Mouse (Mus musculus) kidney, adult 8-10 months (tissue): Measurements from ENCODE around the gene Adarb1.

Experiments
- DNase-seq, 2 experiments: peaks; one replicate each; pipeline ENCODE4 v3.0.0; 2022

Gene Adarb1

DNA sequence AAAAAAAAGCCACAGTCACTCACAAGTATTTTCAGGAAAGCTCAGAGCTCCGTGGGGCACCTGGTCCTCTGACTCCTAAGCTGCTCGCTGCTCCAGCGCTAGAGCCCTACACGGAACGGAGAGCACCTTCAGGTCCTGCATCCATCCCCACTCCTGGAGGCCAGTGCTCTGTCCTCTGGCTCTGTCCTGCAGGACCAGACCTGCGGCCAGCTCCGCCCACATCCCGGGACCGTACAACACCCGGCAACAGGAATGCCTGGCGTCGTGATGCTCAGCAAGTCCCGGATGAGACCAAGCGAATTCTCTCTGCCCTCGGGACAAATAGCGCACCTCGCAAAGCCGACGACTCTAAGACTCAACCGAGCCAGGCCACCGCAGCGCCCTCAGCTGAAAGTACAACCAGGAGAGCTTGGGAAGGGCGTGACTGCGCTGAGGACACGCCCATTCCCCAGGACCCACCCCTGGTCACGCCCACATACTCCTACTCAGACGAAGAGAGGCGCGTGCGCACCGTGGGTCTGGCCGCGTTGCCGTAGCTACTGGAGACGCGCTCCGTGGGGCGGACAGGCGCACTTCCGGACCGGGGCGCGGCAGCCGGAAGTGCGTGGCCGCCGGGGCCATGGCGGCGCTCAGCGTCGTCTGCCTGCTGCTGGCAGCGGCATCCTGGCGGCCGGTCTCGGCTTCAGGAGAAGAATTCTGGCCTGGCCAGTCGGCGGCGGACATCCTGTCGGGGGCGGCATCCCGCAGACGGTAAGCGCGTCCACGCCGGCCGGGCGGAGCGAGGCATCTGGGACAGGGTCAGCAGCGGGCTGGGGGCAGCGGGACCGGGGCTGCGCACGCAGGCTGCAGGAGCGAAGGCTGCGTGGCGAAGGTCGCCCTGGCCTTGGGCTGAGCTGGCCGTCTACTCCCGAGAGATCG, 159.1 kb downstream of the Adarb1 start, which contains the start of gene Pofut2:
TSS of gene Pofut2 (plus strand) at position 515 of the 918 bp plus-strand sequence.
- peak; percentile 96 for DNase-seq

DNA sequence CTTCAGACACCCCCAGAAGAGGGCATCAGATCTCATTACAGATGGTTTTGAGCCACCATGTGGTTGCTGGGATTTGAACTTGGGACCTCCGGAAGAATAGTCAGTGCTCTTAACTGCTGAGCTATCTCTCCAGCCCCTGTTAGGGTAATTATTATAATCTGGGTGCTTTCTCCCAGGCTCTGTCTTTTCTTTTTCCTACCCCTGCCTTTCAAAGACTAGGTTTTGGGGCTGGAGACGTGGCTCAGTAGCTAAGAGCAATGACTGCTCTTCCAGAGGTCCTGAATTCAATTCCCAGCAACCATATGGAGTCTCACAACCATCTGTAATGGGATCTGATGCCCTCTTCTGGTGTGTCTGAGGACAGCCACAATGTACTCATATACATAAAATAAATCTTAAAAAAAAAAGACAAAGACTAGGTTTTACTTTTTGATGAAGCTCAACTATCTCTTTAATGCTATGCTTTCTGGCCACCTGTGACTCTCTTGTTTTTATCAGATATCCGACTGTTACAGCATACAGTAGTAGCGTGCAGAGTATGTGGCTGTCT, 160.0 kb downstream of the Adarb1 start:
- DNase-seq: no peak

DNA sequence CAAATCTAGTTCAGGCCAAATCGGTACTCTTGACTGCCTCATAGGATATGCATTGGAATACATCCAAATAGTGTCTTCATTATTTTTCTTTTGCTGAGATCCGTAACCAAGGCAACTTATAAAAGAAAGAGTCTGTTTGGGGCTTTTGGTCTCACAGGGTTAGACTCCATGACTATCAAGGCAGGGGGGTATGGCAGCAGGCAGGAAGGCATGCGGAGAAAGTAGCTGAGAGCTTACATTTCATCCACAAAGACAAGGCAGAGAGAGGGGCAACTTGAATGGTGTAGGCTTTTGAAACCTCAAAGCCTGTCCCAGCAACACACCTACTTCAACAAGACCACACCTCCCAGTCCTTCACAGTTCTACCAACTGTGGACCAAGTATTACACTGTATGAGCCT, 162.4 kb downstream of the Adarb1 start:
- no peak for DNase-seq

DNA sequence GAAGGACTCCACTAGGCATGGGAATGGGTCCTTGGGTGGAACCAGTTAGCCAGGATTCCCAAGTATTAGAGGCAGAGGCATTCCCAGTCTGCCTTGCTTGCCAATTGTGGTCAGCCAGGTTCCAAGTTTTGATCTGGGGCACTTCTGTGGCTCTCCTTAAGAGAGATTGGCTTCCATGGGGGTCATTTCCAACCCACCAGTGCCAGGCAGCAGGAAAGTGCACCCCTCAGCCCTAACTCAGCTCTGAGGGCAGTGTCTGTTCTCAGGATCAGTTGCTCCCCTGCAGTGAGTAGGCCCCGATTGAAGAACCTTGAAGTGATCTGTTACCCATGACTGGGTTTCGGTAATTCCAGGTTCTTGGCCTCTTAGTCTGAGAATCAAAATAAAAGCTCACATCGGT, 162.8 kb downstream of the Adarb1 start:
- no peak for DNase-seq

DNA sequence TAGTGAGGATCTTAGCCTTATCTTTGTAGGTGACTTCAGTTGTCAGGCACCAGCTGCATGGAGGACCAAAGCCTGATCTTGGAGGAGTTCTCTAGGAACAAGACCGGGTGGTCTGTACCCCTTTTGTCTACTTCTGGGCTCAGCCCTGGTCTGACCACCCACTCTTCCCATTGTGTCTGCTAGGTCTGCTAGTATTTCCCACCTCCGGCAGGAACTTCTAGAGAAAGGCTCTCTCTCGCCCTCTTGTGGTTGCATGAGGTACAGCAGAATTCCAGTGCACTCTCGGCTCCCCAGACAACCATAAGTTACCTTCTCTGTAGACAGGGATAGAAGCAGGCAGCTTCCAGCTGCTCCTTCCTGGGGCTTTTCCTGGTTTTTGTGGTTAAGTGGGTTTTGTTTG, 165.3 kb downstream of the Adarb1 start:
- DNase-seq: peak; percentile 63 to 85

DNA sequence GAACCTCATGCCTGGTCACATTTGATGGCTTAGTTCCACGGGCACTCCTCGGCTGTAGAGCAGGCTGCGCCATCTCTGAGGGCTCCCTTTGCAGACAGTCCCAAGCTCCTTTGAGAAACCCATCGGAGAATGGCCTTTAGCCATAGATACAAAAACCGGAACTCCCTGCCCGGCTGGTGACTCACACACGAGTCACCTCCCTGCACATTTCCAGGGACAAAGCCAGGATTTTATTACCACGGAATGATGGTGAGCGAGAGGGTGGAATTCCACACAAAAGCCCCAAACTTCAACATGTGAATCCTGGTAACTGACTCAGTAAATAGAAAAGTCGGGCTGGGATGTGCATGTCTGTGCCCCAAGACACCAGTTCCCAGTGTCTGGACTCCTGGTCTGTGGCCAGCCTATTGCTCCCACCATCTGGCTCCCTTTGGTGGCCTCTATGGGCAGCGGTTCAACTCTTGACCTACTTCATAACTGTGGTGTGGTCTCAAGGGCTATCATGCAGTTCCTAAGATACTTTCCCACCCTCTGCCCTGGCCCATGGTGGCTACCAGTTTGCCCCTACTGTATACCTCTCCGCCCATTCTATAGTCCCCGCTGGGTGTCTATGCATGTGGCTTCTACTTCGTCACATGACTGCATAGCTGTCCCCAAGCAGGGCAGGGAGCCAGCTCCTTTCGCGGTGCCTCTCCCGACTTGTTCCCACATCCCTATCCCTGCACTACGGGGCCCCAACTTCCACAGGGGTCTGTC, 166.1 kb downstream of the Adarb1 start:
- peak in 1 of 2 experiments; percentile 39 for DNase-seq

DNA sequence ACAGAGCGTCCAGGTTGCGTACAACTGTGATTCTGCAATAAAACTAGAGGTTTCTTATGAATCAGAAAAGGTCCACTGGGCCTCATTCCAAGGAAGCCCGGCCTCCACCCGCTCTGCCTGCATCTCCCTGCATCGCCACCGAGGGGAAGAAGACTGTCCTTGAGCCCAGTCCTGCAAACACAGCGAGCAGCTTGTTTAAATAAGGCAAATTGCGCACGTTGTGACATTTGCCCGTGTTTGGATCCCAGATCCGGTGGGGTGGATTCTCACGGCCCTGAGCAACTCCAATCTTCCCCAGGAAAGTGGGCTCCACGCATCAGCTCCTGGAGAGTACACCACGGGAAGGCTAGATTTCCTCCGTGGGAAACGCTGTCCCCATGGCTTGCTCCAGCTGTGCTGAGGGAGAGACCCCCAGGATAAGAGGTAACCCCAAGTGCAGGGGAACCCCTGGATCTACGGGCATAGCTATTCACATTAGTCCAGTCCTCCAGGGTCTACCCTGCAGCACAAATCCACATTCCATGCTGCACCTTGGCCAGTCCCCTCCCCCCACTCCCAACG, 166.8 kb downstream of the Adarb1 start:
- no peak for DNase-seq

DNA sequence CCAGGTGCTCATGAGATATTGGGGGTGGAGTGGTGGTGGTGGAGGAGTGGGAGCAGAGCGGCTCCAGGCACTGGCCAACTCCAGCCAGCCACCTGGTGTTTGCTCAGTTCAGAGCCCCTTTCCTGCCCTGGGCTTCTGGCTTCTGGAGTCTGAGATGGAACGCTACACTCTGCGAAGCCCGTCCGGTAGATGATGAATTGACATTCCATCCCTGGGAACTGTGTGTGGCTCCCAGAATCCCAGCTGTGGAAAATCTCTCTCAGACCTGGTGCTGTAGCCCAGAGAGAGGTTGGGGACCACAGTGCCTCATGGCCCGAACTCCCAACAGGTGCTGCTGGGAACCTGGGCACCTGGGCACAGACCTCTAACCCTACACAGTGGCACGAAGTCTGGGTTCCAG, 170.4 kb downstream of the Adarb1 start:
- no peak for DNase-seq

DNA sequence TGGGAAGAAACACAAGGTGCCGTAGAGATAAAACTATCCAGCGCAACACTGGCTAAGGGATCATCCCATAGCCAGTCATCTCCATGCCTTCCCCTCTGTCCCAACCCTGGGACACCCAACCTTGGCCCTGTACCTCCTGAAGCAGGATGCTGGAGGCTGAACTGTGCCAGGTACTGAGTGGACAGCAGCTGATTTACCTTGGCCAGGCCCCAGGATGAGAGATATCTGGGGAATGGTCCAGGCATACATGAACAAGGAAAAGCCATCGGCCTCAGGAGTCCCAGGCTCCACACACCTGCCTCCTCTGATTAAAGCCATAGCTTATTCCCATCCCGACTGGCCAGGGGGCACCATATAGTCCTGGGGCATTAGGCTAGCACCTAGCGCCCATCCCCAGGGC, 171.0 kb downstream of the Adarb1 start:
- no peak for DNase-seq

DNA sequence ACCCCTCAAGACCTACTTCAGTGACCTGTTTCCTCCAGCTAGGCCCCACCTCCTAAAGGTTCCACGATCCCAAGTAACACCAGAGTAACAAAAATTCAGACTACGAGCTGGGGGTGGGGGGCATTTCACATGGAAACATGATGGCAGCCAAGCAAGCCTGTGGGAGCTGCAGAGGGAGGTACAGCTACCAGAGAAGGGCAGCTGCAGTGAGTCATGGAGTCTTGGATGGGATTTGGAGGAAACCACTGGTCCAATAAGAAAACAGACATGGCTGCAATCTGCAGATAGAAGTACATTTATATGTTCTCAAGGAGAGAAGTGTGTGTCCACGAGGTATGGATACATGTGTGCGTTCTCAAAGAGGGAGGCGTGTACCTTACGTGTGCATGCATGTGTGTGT, 173.3 kb downstream of the Adarb1 start:
- DNase-seq: no peak

DNA sequence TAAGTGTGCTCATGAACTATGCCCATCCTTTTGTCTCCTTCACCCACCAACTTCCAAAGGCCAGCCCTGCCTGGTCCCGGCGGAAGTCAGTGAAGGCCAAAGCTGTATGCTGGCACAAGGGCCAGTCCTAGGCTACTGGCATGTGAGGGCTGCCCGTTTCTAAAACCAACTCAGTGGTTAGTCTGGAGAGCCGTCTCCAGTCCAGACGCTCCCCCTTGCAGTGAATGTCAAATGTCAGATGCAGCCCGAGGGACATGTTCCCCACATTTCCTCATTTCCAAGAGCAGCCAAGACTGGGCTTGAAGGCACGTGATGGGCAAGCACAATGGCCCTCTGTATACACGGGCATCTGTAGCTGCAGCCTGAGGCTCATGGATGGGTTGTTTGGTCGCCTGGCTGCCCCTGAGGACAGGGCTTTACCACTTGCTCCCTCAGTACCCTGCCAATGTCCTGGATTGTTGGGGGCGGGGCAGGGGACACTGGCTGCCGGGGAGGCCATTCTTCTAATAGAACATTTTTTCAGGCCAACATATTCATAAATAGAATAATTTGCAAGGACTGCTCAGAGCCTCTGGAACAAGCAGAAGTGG, 174.4 kb downstream of the Adarb1 start:
- DNase-seq: no peak

DNA sequence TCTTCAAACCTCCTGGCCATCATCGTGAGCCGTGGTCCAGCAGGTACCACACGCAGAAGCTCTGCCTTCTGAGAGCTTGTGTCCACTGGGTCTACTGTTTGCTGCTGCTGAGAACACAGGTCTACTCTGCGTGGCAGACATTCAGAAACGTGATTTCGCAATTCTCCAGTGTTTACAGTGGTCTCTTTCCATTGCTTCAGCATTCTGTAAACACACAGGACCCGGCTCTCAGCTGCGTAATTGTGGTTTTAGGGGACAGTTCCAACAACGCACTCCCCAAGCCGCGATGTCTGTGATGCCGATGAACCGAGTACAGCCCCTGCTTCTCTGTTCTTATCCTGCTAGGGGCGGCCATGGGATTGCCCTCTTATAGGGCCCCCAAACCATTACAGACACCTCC, 175.2 kb downstream of the Adarb1 start:
- DNase-seq: no peak

DNA sequence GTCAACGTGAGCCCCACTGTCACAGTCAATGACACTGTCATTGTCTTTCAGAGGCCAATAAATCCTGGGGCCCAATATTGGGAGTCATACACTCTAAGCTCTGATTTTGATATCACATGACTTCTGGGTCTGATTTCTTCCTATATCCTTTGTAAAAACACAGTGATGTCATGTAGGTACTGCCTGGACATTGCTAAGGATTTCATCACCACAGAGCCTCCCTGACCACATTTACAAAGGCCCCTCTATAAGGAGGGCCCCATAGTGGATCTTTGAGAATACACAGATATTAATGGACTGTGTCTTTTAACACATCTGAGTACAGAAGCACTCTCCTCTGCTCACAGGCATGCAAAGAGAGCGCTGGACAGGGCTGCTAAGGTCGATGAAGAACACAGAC, 175.7 kb downstream of the Adarb1 start:
- DNase-seq: no peak

DNA sequence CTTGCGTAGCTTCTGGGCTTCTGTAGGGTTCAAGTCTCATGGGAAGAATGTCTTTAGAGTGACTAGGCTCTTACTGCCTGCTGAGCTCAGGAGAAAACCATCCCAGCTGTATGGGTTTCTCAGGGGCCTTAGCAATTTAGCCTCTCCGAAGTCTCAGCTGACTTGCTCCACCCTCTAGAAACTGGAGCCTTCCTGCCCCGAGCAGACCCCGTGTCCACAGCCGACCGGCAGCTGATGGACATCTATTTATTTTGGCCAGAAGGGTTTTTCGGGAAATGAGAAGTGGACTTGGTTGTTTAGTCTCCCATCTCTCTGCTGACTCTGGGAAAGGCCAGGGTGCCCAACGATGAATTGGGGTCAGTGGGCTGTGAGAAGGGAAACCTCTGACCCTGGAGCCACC, 177.3 kb downstream of the Adarb1 start:
- no peak for DNase-seq
